ENCODE assay signal across 9 mouse cellular contexts in genomic region chr5:90951475-90951874, GRCm38 (mm10). TPM values are rescaled to one million over a fixed set of nuclear protein-coding genes. Genes with fewer than 3 reads are reported as not detected.
DNase-seq lines count a peak whose midpoint lies in the region; ATAC-seq and TF ChIP-seq lines count a peak whose summit lies in the region.
"Had no signal": no experiment of that assay in that cellular context is flagged by ENCODE, and none has a peak within 500 bp of the region (broad histone marks: within the 10 kb centered on the region; RNA-seq: fewer than 3 reads in every experiment).

No protein-coding gene starts in this region.

- no peak for DNase-seq in heart, adult 2 months
- DNase-seq in heart, postnatal 36 days = no peak
- DNase-seq in brain, adult 2 months (ENCODE audit: low read depth, low spot score) = peak; percentile 56
- DNase-seq in left cerebral cortex, adult 18-20 months (ENCODE audit: low spot score in 2 of 2) = peak; percentile 34 to 37

- peak; percentile 82 for TF ChIP-seq CTCF in heart, adult 2 months (IDR thresholded peaks at IDR 0.05)
- peak; percentile 78 for TF ChIP-seq CTCF in C2C12 (IDR thresholded peaks at IDR 0.05; ENCODE audit: control insufficient read depth, insufficient read depth, insufficient read length)

- no peaks in the 10 kb centered on the region for H3K79me3 ChIP-seq in C2C12 (ENCODE audit: low read depth)

- no peaks in the 10 kb centered on the region for H3K4me1 ChIP-seq in heart, adult 2 months (ENCODE audit: control insufficient read depth, insufficient read depth, low read length)
- H3K4me1 ChIP-seq in neural tube, embryonic 12.5 days = no peaks in the 10 kb centered on the region
- no peaks in the 10 kb centered on the region for H3K4me1 ChIP-seq in intestine, embryonic 16.5 days (ENCODE audit: control insufficient read depth, insufficient read depth, low read length)

- no peaks in the 10 kb centered on the region for H3K36me3 ChIP-seq in heart, adult 2 months (ENCODE audit: control insufficient read depth, insufficient read depth, low read length)
- no peaks in the 10 kb centered on the region for H3K36me3 ChIP-seq in C2C12 (ENCODE audit: control insufficient read depth, insufficient read depth)
- no peaks in the 10 kb centered on the region; the same call in 1 of the 2 replicates for H3K36me3 ChIP-seq in neural tube, embryonic 12.5 days
- H3K36me3 ChIP-seq in intestine, embryonic 16.5 days (ENCODE audit: control insufficient read depth, insufficient read depth, low read length) = no peaks in the 10 kb centered on the region

- H3K4me2 ChIP-seq in neural tube, embryonic 12.5 days (replicated peaks) = no peak overlapping the region
- no peak overlapping the region for H3K4me2 ChIP-seq in intestine, embryonic 16.5 days (ENCODE audit: low read depth, low read length)

- H3K27ac ChIP-seq in heart, adult 2 months = no peak overlapping the region
- H3K27ac ChIP-seq in neural tube, embryonic 12.5 days = no peak overlapping the region
- H3K27ac ChIP-seq in intestine, embryonic 16.5 days (ENCODE audit: low read length) = no peak overlapping the region

- intact Hi-C loops in heart, adult 2 months (cut with DNase I) = loop anchor here (2.0 to 5.0 kb wide), 2 partner anchors 81 to 357 kb away; no protein-coding TSS in a partner anchor
- intact Hi-C loops in heart, postnatal 36 days (cut with DNase I) = loop anchor here (1.0 kb wide), 1 partner anchor 357 kb away; no protein-coding TSS in a partner anchor

- no peak overlapping the region for H3K9ac ChIP-seq in heart, adult 2 months (ENCODE audit: low read depth, low read length)
- no peak overlapping the region for H3K9ac ChIP-seq in neural tube, embryonic 12.5 days
- no peak overlapping the region for H3K9ac ChIP-seq in intestine, embryonic 16.5 days (ENCODE audit: low read depth, low read length)

- no peaks in the 10 kb centered on the region for H3K9me3 ChIP-seq in neural tube, embryonic 12.5 days
- H3K9me3 ChIP-seq in intestine, embryonic 16.5 days (ENCODE audit: control insufficient read depth, low read length) = no peaks in the 10 kb centered on the region

- no peaks in the 10 kb centered on the region for H3K79me2 ChIP-seq in heart, adult 2 months (replicated peaks; ENCODE audit: control insufficient read depth, insufficient read depth, low read length)
- no peaks in the 10 kb centered on the region for H3K79me2 ChIP-seq in C2C12 (ENCODE audit: control insufficient read depth, insufficient read depth)

- TF ChIP-seq EP300 in heart, adult 2 months (IDR thresholded peaks at IDR 0.05; ENCODE audit: insufficient read depth, low read depth, low read length) = no peak

- WGBS in heart, adult 2 months = 41% methylated on average over 2 of the region's 2 CpGs
- 37% methylated on average over 2 of the region's 2 CpGs for WGBS in neural tube, embryonic 12.5 days
- WGBS in intestine, embryonic 16.5 days = 33% methylated on average over 2 of the region's 2 CpGs

- TF ChIP-seq POLR2A in heart, adult 2 months (IDR thresholded peaks at IDR 0.05; ENCODE audit: insufficient read depth, low read depth, low read length) = no peak

- ATAC-seq in hematopoietic stem cell, adult 5-6 weeks (replicated peaks in 1 of 2; ENCODE audit: insufficient read depth in 1 of 2, low FRiP score in 2 of 2, low TSS enrichment in 1 of 2, low read depth in 1 of 2, poor library complexity in 2 of 2, severe bottlenecking in 2 of 2) = peak; percentile 62 to 78; a peak in 3 of 4 replicates
- ATAC-seq in neural tube, embryonic 12.5 days (ENCODE audit: low FRiP score, low read depth) = peak; percentile 37; the same call in 1 of the 2 replicates
- ATAC-seq in intestine, embryonic 16.5 days = no peak

- H3K27me3 ChIP-seq in heart, adult 2 months (ENCODE audit: control insufficient read depth, insufficient read depth, low read length) = no peaks in the 10 kb centered on the region
- H3K27me3 ChIP-seq in C2C12 (ENCODE audit: control insufficient read depth, insufficient read depth, insufficient read length) = no peaks in the 10 kb centered on the region
- H3K27me3 ChIP-seq in neural tube, embryonic 12.5 days (replicated peaks) = no peaks in the 10 kb centered on the region
- H3K27me3 ChIP-seq in intestine, embryonic 16.5 days (replicated peaks; ENCODE audit: control insufficient read depth, insufficient read depth, low read length) = no peaks in the 10 kb centered on the region

- H3K4me3 ChIP-seq in heart, adult 2 months = no peak overlapping the region
- H3K4me3 ChIP-seq in C2C12 (ENCODE audit: insufficient read depth, poor library complexity, severe bottlenecking) = no peak overlapping the region
- no peak overlapping the region for H3K4me3 ChIP-seq in neural tube, embryonic 12.5 days
- no peak overlapping the region for H3K4me3 ChIP-seq in intestine, embryonic 16.5 days (ENCODE audit: low read length)

- no peak overlapping the region for H3ac ChIP-seq in C2C12 (ENCODE audit: control insufficient read depth, insufficient read length, low read depth)

TF ChIP-seq in C2C12, 6 proteins besides CTCF, POLR2A, EP300 and RAD21:
- TF ChIP-seq USF1 (IDR thresholded peaks at IDR 0.05; ENCODE audit: low read depth) = no peak
- TF ChIP-seq MYOD1 (IDR thresholded peaks at IDR 0.05; ENCODE audit: control insufficient read depth, insufficient read length, low read depth) = no peak
- TF ChIP-seq CEBPB (IDR thresholded peaks at IDR 0.05; ENCODE audit: low read depth) = no peak
- TF ChIP-seq MYOG (IDR thresholded peaks at IDR 0.05; ENCODE audit: control insufficient read depth, extremely low read depth, insufficient read length) = no peak
- TF ChIP-seq FOSL1 (IDR thresholded peaks at IDR 0.05; ENCODE audit: insufficient read depth, low read length, poor library complexity, severe bottlenecking) = no peak
- no peak for TF ChIP-seq MAX (IDR thresholded peaks at IDR 0.05)
TF ChIP-seq in C2C12: peak in this region for 0.

RNA-seq across cellular contexts. Expression of gene Mthfd2l, which starts 20.6 kb away (rescaled TPM):
- total RNA-seq in heart, adult 2 months (2021) = 1 to 10 TPM; 9.1 to 9.8 TPM
- 8.4 and 8.7 TPM in 2 replicates for polyA plus RNA-seq in heart, adult 2 months (2012; rRNA removed)
- 10 to 100 TPM in 1 of 2 experiments, 1 to 10 TPM in 1; 9.5 to 10.0 TPM for total RNA-seq in heart, postnatal 36 days (2021)
- 10.2 TPM for polyA plus RNA-seq in C2C12 (2012; fragmentation: generic; extraction: Trizol)
- total RNA-seq in hematopoietic stem cell, adult 5-6 weeks (2017) = 25.7 and 26.4 TPM in 2 replicates
- total RNA-seq in left cerebral cortex, adult 18-20 months (2021) = 10 to 100 TPM; 16.4 to 17.1 TPM
- 99.9 and 100 TPM in 2 replicates for polyA plus RNA-seq in neural tube, embryonic 12.5 days (2016; fragmentation: Nextera tagmentation; extraction: Ambion mirVana)
- polyA plus RNA-seq in intestine, embryonic 16.5 days (2015; fragmentation: Nextera tagmentation; extraction: Ambion mirVana) = 31.1 and 33.1 TPM in 2 replicates

RNA-seq across cellular contexts. Expression of gene Cxcl2, which starts 47.8 kb away (rescaled TPM):
- total RNA-seq in heart, adult 2 months (2021) = not detected
- polyA plus RNA-seq in heart, adult 2 months (2012; rRNA removed) = 0.35 and 0.84 TPM in 2 replicates
- total RNA-seq in heart, postnatal 36 days (2021) = not detected
- polyA plus RNA-seq in C2C12 (2012; fragmentation: generic; extraction: Trizol) = not detected
- 59.1 and 228 TPM in 2 replicates for total RNA-seq in hematopoietic stem cell, adult 5-6 weeks (2017)
- total RNA-seq in left cerebral cortex, adult 18-20 months (2021) = not detected
- not detected in 2 replicates for polyA plus RNA-seq in neural tube, embryonic 12.5 days (2016; fragmentation: Nextera tagmentation; extraction: Ambion mirVana)
- not detected in 2 replicates for polyA plus RNA-seq in intestine, embryonic 16.5 days (2015; fragmentation: Nextera tagmentation; extraction: Ambion mirVana)
- polyA plus RNA-seq: intestine, embryonic 14.5 days had no signal

Comparison
In these comparisons a context has a peak if more than half of its experiments do, and no peak if none do; other contexts are left out.
1. DNase-seq: peak in brain, adult 2 months (single experiment) and left cerebral cortex, adult 18-20 months (2 of 2); none in heart, adult 2 months (0 of 2) and heart, postnatal 36 days (0 of 2).
2. RNA of gene Cxcl2, which starts 47.8 kb away (total RNA-seq): 59.1 to 228 TPM in hematopoietic stem cell, adult 5-6 weeks; not detected in heart, adult 2 months, not detected in heart, postnatal 36 days and not detected in left cerebral cortex, adult 18-20 months; every median in the first group is over 10 times any median in the second.